Mouse (Mus musculus): ENCODE results near the gene Cyp26b1. TPM values are rescaled to one million over a fixed set of nuclear protein-coding genes. Genes with fewer than 3 reads are reported as not detected.

Gene Cyp26b1
- polyA plus RNA-seq, 1 experiment from 2014 or later, result 12.6 TPM

DNA sequence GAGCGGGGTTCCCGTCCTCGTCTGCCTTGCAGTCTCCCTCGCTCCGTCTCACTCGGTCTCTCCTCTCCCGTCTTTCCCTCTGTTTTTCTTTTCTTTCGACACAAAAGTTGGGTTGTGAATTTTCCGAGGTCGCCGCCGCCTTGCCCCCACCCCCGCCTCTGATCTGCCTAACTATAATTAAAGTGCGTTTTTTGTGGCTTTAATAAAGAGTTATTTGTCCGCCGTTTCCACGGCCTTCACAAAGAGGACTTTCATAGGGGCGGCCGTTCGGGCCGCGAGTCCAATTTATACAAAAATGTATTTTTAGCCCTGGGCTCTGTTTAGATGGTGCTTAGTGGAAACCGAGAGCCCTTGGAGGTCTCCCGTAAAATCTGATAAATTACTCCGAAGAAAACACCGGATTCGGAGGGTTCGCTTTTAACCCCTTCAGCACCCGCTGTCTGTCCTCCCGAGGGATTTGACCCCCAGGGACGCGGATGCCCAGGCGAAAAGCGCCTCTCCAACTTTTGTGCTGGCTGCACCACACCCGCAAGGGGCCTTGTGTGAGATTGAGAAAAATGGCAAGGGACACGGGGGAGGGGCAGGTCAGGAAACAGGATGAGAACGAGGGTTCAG lies 7.9 kb downstream of the Cyp26b1 start:
- Histone ChIP-seq H3K4me2 (replicated peaks) (peak overlapping the region; percentile 85), H3K4me3 (replicated peaks) (peak overlapping the region; percentile 50), H3K27ac (no peak overlapping the region), H3K9me3 (no peaks in the 10 kb centered on the region), H3K4me1 (replicated peaks) (peaks cover 75% of the 10 kb centered on the region), H3K9ac (replicated peaks) (peak overlapping the region; percentile 58), H3K36me3 (no peaks in the 10 kb centered on the region), H3K27me3 (peaks cover 98% of the 10 kb centered on the region)
- ATAC-seq, result no peak
- WGBS, result under 1% methylated on average over 37 of the region's 37 CpGs

GRCm38 (mm10) chr6:84584783-84585685 lies 8.7 kb downstream of the Cyp26b1 start:
- Histone ChIP-seq H3K27me3 (peaks cover 100% of the 10 kb centered on the region), H3K4me3 (replicated peaks) (peak overlapping the region; percentile 50), H3K9me3 (no peaks in the 10 kb centered on the region), H3K36me3 (no peaks in the 10 kb centered on the region), H3K4me2 (replicated peaks) (peak overlapping the region; percentile 85), H3K9ac (replicated peaks) (peak overlapping the region; percentile 58), H3K4me1 (replicated peaks) (peaks cover 73% of the 10 kb centered on the region), H3K27ac (no peak overlapping the region)
- ATAC-seq, result no peak
- WGBS, result under 1% methylated on average over 66 of the region's 66 CpGs

DNA sequence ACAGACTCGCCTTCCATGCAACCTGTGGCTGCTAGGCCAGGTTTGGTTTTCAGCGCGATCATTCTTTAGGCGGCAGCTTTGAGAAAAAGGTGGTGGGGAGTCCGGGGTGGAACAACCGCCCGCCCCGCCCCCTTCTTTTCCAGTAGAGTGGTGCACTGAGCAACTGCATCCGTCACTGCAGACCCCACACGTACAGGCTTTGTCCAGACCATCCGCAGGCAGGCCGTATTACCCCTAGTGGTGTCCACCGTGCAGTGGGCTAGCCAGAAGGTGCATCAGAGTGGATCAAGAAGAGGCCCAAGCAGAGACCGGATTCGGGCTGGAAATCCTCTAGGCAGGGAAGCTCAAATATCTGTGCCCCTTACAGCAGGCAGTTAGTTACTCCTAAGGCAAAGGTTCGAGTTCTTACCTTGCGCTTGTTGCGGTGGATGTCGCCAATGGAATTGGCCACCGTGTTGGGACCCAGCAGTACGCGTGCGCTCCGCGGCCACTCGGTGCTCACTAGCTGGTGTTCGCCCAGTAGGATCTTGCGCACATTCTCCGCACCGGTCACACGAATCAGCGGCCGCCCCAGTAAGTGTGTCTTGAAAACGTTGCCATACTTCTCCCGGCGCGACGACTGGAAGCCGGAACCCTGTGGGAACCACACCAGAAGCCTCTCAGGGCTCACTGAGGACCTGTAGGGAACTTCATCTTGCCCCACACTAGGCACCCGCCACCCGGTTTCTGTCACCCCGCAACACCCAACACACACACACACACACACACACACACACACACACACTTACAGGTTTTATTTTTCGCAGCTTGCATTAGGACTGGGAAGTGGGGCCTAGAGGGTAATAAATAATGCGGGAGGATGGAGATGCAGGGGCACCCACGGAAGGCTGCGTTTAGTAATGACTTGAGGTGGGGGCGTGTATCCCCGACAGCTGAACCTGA lies 9.6 kb downstream of the Cyp26b1 start:
- Histone ChIP-seq H3K36me3 (no peaks in the 10 kb centered on the region), H3K4me3 (replicated peaks) (peak overlapping the region; percentile 50), H3K4me1 (replicated peaks) (peaks cover 64% of the 10 kb centered on the region), H3K27me3 (peaks cover 100% of the 10 kb centered on the region), H3K27ac (no peak overlapping the region), H3K9ac (replicated peaks) (peak overlapping the region; percentile 58), H3K4me2 (replicated peaks) (peak overlapping the region; percentile 85), H3K9me3 (no peaks in the 10 kb centered on the region)
- ATAC-seq, result peak; percentile 24; the same call in 1 of the 2 replicates
- WGBS, result under 1% methylated on average over 48 of the region's 48 CpGs

- peak overlapping the region; percentile 85 for H3K4me2 ChIP-seq (replicated peaks)
- no peaks in the 10 kb centered on the region for H3K36me3 ChIP-seq
- peaks cover 100% of the 10 kb centered on the region for H3K27me3 ChIP-seq
- under 1% methylated on average over 26 of the region's 26 CpGs for WGBS
- peak; percentile 53 for ATAC-seq
- peaks cover 57% of the 10 kb centered on the region for H3K4me1 ChIP-seq (replicated peaks)
- H3K4me3 ChIP-seq (replicated peaks), result peak overlapping the region; percentile 50
- H3K9me3 ChIP-seq, result no peaks in the 10 kb centered on the region
- H3K9ac ChIP-seq (replicated peaks), result no peak overlapping the region
- H3K27ac ChIP-seq, result no peak overlapping the region
These were observed 10.3 kb downstream of the Cyp26b1 start for GRCm38 (mm10) chr6:84583371-84583770.

GRCm38 (mm10) chr6:84582826-84583225 lies 10.9 kb downstream of the Cyp26b1 start:
- peaks cover 51% of the 10 kb centered on the region for H3K4me1 ChIP-seq (replicated peaks)
- no peak overlapping the region for H3K9ac ChIP-seq (replicated peaks)
- H3K36me3 ChIP-seq, result no peaks in the 10 kb centered on the region
- peaks cover 100% of the 10 kb centered on the region for H3K27me3 ChIP-seq
- no peak overlapping the region for H3K27ac ChIP-seq
- H3K4me3 ChIP-seq (replicated peaks), result peak overlapping the region; percentile 50; the same call in 1 of the 2 replicates
- no peaks in the 10 kb centered on the region for H3K9me3 ChIP-seq
- WGBS, result 6% methylated on average over 5 of the region's 5 CpGs
- no peak for ATAC-seq
- peak overlapping the region; percentile 85 for H3K4me2 ChIP-seq (replicated peaks)

DNA sequence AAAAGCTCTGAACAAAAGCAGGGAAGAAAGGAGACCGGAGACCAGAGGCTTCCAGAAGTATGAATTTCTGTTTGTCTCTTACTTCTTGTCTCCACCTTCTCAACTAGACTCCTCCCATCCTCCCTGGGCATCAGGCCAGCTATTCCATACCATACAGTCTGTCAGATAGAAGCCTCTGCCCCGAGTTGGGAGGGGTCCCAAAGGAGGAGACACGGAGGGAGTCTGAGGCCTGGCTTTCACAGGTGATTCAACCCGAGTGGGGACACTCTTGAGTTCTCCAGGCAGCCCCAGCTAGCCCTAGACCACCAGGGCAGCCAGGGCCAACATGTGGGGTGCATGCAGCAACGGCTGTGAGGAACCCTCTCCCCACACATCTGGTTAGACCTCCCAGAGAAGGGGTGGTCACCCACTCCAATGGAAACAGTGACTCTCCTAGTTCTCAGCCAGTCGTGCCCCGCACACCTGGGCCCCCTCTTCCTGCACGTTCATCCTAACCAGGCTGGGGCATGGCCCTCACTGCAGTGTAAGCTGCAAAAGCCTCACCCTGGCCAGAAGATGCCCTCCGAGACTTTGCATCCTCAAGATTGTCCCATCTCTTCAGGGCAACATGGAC lies 11.8 kb downstream of the Cyp26b1 start:
- Histone ChIP-seq H3K4me2 (replicated peaks) (no peak overlapping the region), H3K9me3 (no peaks in the 10 kb centered on the region), H3K9ac (replicated peaks) (no peak overlapping the region), H3K27ac (no peak overlapping the region), H3K27me3 (peaks cover 98% of the 10 kb centered on the region), H3K36me3 (no peaks in the 10 kb centered on the region), H3K4me3 (replicated peaks) (no peak overlapping the region), H3K4me1 (replicated peaks) (peaks cover 42% of the 10 kb centered on the region)
- ATAC-seq, result no peak
- 61% methylated on average over 9 of the region's 9 CpGs for WGBS

DNA sequence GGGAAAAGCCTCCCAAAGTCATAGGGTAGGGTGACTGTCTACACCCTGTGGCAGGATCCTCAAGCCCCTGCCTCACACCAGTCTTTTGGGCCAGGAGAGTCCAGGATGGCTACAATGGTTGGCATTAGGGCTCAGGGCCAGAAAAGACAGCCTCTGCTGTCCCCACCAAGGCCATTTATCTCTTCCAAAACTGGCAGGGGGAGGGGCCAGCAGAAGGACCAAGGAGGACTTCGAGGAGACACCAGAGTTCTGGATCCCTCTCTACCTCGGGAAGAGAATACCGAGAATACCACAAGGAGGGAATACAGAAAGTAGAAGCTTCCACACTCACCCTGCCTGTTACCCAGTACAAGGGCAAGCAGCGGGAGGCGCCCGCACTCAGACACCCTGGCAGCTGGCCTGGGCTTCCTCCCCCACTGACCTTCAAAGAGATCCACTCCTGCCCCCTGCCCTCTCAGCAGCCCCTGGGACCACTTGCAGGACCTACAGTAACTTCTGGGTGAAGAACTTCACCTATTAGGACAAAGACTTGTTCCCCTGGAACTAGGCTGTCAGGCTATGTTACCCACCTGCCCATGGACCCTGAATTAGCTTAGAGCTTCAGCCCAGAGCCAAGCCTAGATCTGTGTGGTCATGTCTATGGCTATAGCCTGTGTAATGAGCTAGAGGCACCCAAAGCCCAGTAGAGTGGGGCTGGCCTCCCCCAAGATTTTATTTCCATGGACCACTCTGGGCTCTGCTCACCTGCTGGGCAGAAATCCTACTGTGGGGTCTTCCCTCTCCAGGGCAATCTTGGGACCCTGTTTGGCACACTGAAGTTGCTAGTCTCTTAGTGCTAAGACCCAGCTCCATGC lies 12.5 kb downstream of the Cyp26b1 start:
- Histone ChIP-seq H3K27me3 (peaks cover 98% of the 10 kb centered on the region), H3K36me3 (no peaks in the 10 kb centered on the region), H3K27ac (no peak overlapping the region), H3K4me3 (replicated peaks) (no peak overlapping the region), H3K9ac (replicated peaks) (no peak overlapping the region), H3K4me1 (replicated peaks) (peaks cover 35% of the 10 kb centered on the region), H3K9me3 (no peaks in the 10 kb centered on the region), H3K4me2 (replicated peaks) (no peak overlapping the region)
- 57% methylated on average over 6 of the region's 6 CpGs for WGBS
- no peak for ATAC-seq

GRCm38 (mm10) chr6:84579508-84579907 lies 14.2 kb downstream of the Cyp26b1 start:
- 65% methylated on average over 8 of the region's 8 CpGs for WGBS
- peaks cover 19% of the 10 kb centered on the region for H3K4me1 ChIP-seq (replicated peaks)
- H3K27me3 ChIP-seq, result peaks cover 98% of the 10 kb centered on the region
- H3K36me3 ChIP-seq, result no peaks in the 10 kb centered on the region
- no peak for ATAC-seq
- no peaks in the 10 kb centered on the region for H3K9me3 ChIP-seq
- no peak overlapping the region for H3K4me2 ChIP-seq (replicated peaks)
- H3K27ac ChIP-seq, result no peak overlapping the region
- no peak overlapping the region for H3K4me3 ChIP-seq (replicated peaks)
- H3K9ac ChIP-seq (replicated peaks), result no peak overlapping the region

- no peak overlapping the region for H3K9ac ChIP-seq (replicated peaks)
- H3K9me3 ChIP-seq, result no peaks in the 10 kb centered on the region
- WGBS, result 12% methylated on average over 5 of the region's 5 CpGs
- peaks cover 19% of the 10 kb centered on the region for H3K4me1 ChIP-seq (replicated peaks)
- H3K27ac ChIP-seq, result no peak overlapping the region
- no peaks in the 10 kb centered on the region for H3K36me3 ChIP-seq
- no peak overlapping the region for H3K4me2 ChIP-seq (replicated peaks)
- ATAC-seq, result no peak
- H3K4me3 ChIP-seq (replicated peaks), result no peak overlapping the region
- peaks cover 97% of the 10 kb centered on the region for H3K27me3 ChIP-seq
These were observed 14.8 kb downstream of the Cyp26b1 start for GRCm38 (mm10) chr6:84578928-84579327.

DNA sequence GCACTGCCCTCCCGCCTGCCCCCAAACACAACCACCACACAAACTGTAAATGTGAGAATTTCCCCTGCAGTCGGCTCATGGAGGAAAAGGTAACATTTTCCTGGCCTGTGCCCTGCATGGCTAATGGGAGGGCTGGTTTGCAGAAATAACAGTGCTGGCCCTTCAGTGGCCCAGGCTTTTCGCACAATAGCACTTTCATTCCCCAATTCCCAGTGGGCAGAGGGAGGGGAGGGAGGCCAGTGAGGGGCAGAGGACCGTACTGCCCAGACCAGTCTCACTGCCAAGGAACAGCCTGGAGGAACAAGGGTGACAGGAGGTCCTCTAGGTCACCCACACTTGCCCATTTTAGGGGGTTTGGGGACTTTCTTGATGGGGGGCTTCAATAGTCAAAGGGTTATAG lies 15.8 kb downstream of the Cyp26b1 start:
- 52% methylated on average over 4 of the region's 4 CpGs for WGBS
- no peak overlapping the region for H3K27ac ChIP-seq
- no peaks in the 10 kb centered on the region for H3K36me3 ChIP-seq
- no peak overlapping the region for H3K9ac ChIP-seq (replicated peaks)
- no peak overlapping the region for H3K4me3 ChIP-seq (replicated peaks)
- peaks cover 12% of the 10 kb centered on the region; the same call in 1 of the 2 replicates for H3K4me1 ChIP-seq (replicated peaks)
- H3K4me2 ChIP-seq (replicated peaks), result no peak overlapping the region
- no peaks in the 10 kb centered on the region for H3K9me3 ChIP-seq
- ATAC-seq, result no peak
- peaks cover 89% of the 10 kb centered on the region for H3K27me3 ChIP-seq

All from midbrain, embryonic 13.5 days (tissue).